Mouse (Mus musculus) left cerebral cortex, adult 8-10 months (tissue): ENCODE measurements at regions not wholly inside any gene's neighbourhood (a gene's known extent, or its start where the extent isn't known, plus 50 kb on each side); places are given as distances from the start of the nearest gene placed in this dataset.

Experiments used
- DNase-seq, 2 experiments: peaks; one replicate each; pipeline ENCODE4 v3.0.0; 2022; ENCODE audit warnings: low spot score in 2 of 2

GRCm38 (mm10) chr8:8292577-8293247 lies 368.3 kb downstream of the Efnb2 start:
- DNase-seq: no peak

GRCm38 (mm10) chr8:8285876-8286275 lies 375.2 kb downstream of the Efnb2 start:
- no peak for DNase-seq

GRCm38 (mm10) chr8:8274987-8275386 lies 386.1 kb downstream of the Efnb2 start:
- DNase-seq: no peak

GRCm38 (mm10) chr8:8274211-8274641 lies 386.8 kb downstream of the Efnb2 start:
- DNase-seq: no peak

GRCm38 (mm10) chr8:8258855-8259254 lies 402.2 kb downstream of the Efnb2 start:
- DNase-seq: no peak

- no peak for DNase-seq
Measured at GRCm38 (mm10) chr8:8258231-8258638, 402.8 kb downstream of the Efnb2 start.

- no peak for DNase-seq
Measured at GRCm38 (mm10) chr8:8256327-8256726, 404.7 kb downstream of the Efnb2 start.

GRCm38 (mm10) chr8:8254446-8254845 lies 406.6 kb downstream of the Efnb2 start:
- no peak for DNase-seq

GRCm38 (mm10) chr8:8244599-8244998 lies 416.4 kb downstream of the Efnb2 start:
- DNase-seq: no peak

GRCm38 (mm10) chr8:8241755-8242501 lies 419.1 kb downstream of the Efnb2 start:
- DNase-seq: no peak

GRCm38 (mm10) chr8:8241051-8241688 lies 419.9 kb downstream of the Efnb2 start:
- DNase-seq: no peak

GRCm38 (mm10) chr8:8239489-8239888 lies 421.6 kb downstream of the Efnb2 start:
- no peak for DNase-seq

GRCm38 (mm10) chr8:8238051-8238450 lies 423.0 kb downstream of the Efnb2 start:
- DNase-seq: no peak

- DNase-seq: peak in 1 of 2 experiments; percentile 70
Measured at GRCm38 (mm10) chr8:8233616-8234015, 427.4 kb downstream of the Efnb2 start.

GRCm38 (mm10) chr8:8233156-8233555 lies 427.9 kb downstream of the Efnb2 start:
- DNase-seq: no peak

- no peak for DNase-seq
Measured at GRCm38 (mm10) chr8:8231996-8232632, 428.9 kb downstream of the Efnb2 start.

GRCm38 (mm10) chr8:8231308-8231985 lies 429.6 kb downstream of the Efnb2 start:
- no peak for DNase-seq

- DNase-seq: no peak
Measured at GRCm38 (mm10) chr8:8225994-8226393, 435.0 kb downstream of the Efnb2 start.

- no peak for DNase-seq
Measured at GRCm38 (mm10) chr8:8225175-8225830, 435.7 kb downstream of the Efnb2 start.

GRCm38 (mm10) chr8:8220395-8221031 lies 440.5 kb downstream of the Efnb2 start:
- DNase-seq: no peak
